Mouse (Mus musculus): ENCODE results near the gene Ccsap. TPM values are rescaled to one million over a fixed set of nuclear protein-coding genes. Genes with fewer than 3 reads are reported as not detected.
A peak's percentile ranks its signal among the peaks of the same experiment; 100 is the strongest.

The Ccsap gene
- polyA plus RNA-seq, 1 experiment, result 45.1 TPM

DNA sequence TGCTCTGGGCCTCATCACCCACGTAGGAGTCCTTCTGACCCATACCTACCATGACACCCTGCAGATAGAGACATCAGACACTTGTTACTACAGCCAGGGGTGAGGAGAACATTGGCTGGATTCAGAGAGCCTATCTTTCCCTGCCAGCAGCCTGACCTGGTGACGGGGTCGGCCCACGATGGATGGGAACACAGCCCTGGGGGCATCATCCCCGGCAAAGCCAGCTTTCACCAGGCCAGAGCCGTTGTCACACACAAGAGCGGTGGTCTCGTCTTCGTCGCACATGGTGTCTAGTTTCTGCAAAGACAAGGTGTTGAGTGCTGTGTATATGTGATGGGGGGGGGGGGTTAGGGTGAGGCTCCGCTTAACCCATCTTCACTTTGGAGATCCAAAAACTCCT lies 33.4 kb upstream of the Ccsap start:
- H3K4me1 ChIP-seq (ENCODE audit: control insufficient read depth, insufficient read depth, low read length), result peaks cover 3% of the 10 kb centered on the region; the same call in 1 of the 2 replicates
- H3K27ac ChIP-seq (ENCODE audit: insufficient read depth, low read length), result no peak overlapping the region
- no peak for TF ChIP-seq POLR2A (IDR thresholded peaks at IDR 0.05; ENCODE audit: extremely low read depth, insufficient read depth, low read length)
- no peak for TF ChIP-seq CTCF (IDR thresholded peaks at IDR 0.05; ENCODE audit: extremely low read depth, insufficient read depth, low read length)
- no peak overlapping the region for H3K4me3 ChIP-seq (ENCODE audit: insufficient read depth, low read length)

DNA sequence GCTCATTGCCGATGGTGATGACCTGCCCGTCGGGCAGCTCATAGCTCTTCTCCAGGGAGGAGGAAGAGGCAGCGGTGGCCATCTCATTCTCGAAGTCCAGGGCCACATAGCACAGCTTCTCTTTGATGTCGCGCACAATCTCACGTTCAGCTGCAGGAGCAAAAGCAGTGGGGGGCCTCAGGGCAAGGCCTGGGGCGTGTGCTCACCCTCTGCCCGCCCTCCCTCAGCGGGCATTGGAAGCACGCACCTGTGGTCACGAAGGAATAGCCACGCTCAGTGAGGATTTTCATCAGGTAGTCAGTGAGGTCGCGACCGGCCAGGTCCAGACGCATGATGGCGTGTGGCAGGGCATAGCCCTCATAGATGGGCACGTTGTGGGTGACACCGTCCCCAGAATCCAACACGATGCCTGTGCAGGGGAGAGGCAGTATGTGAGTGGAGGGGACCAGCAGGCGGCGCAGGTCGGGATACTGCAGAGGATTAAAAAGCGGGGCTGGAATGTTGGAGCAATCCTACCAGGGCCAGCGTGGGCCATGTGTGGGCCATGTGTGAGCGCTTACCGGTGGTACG lies 32.7 kb upstream of the Ccsap start:
- Histone ChIP-seq H3K4me1 (ENCODE audit: control insufficient read depth, insufficient read depth, low read length) (peaks cover 3% of the 10 kb centered on the region; the same call in 1 of the 2 replicates), H3K27ac (ENCODE audit: insufficient read depth, low read length) (peak overlapping the region; percentile 74), H3K4me3 (ENCODE audit: insufficient read depth, low read length) (peak overlapping the region; percentile 36)
- TF ChIP-seq POLR2A (IDR thresholded peaks at IDR 0.05; ENCODE audit: extremely low read depth, insufficient read depth, low read length) (no peak), CTCF (IDR thresholded peaks at IDR 0.05; ENCODE audit: extremely low read depth, insufficient read depth, low read length) (peak; percentile 34)

- Histone ChIP-seq H3K4me3 (ENCODE audit: insufficient read depth, low read length) (peak overlapping the region; percentile 36), H3K27ac (ENCODE audit: insufficient read depth, low read length) (peak overlapping the region; percentile 74), H3K4me1 (ENCODE audit: control insufficient read depth, insufficient read depth, low read length) (peaks cover 3% of the 10 kb centered on the region; the same call in 1 of the 2 replicates)
- TF ChIP-seq POLR2A (IDR thresholded peaks at IDR 0.05; ENCODE audit: extremely low read depth, insufficient read depth, low read length) (peak; percentile 97), CTCF (IDR thresholded peaks at IDR 0.05; ENCODE audit: extremely low read depth, insufficient read depth, low read length) (no peak)
Measured at GRCm38 (mm10) chr8:123891883-123892585, 32.0 kb upstream of the Ccsap start.

- peak overlapping the region; percentile 36; the same call in 1 of the 2 replicates for H3K4me3 ChIP-seq (ENCODE audit: insufficient read depth, low read length)
- TF ChIP-seq POLR2A (IDR thresholded peaks at IDR 0.05; ENCODE audit: extremely low read depth, insufficient read depth, low read length), result no peak
- TF ChIP-seq CTCF (IDR thresholded peaks at IDR 0.05; ENCODE audit: extremely low read depth, insufficient read depth, low read length), result no peak
- H3K27ac ChIP-seq (ENCODE audit: insufficient read depth, low read length), result peak overlapping the region; percentile 74; the same call in 1 of the 2 replicates
- H3K4me1 ChIP-seq (ENCODE audit: control insufficient read depth, insufficient read depth, low read length), result peaks cover 3% of the 10 kb centered on the region; the same call in 1 of the 2 replicates
Measured at GRCm38 (mm10) chr8:123891271-123891670, 31.3 kb upstream of the Ccsap start.

DNA sequence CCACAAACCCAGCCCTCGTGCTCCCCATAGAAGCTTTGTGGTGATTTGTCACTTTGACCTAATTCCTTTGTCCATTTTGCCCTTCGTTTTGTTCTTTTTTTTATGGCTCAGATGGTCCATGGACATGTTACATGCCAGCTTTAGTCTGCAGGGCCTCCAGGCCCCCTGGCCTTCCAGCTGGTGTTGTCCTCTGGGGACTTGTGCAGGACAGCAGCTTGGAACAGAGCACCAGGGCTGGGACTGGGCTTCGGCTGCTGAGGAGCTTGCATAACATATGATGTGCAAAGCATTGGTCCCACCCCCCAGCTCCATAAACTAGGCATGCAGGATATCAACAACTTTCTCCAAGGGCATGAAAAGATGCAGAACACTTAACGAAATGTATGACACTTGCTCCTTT lies 29.8 kb upstream of the Ccsap start:
- H3K4me3 ChIP-seq (ENCODE audit: insufficient read depth, low read length), result no peak overlapping the region
- TF ChIP-seq POLR2A (IDR thresholded peaks at IDR 0.05; ENCODE audit: extremely low read depth, insufficient read depth, low read length) (no peak), CTCF (IDR thresholded peaks at IDR 0.05; ENCODE audit: extremely low read depth, insufficient read depth, low read length) (no peak)
- H3K4me1 ChIP-seq (ENCODE audit: control insufficient read depth, insufficient read depth, low read length), result peaks cover 2% of the 10 kb centered on the region; the same call in 1 of the 2 replicates

GRCm38 (mm10) chr8:123887956-123888355 lies 27.9 kb upstream of the Ccsap start:
- no peak for TF ChIP-seq CTCF (IDR thresholded peaks at IDR 0.05; ENCODE audit: extremely low read depth, insufficient read depth, low read length)
- no peak for TF ChIP-seq POLR2A (IDR thresholded peaks at IDR 0.05; ENCODE audit: extremely low read depth, insufficient read depth, low read length)
- no peak overlapping the region for H3K27ac ChIP-seq (ENCODE audit: insufficient read depth, low read length)

More for the DNA sequence above, 29.8 kb upstream of the Ccsap start:
- no peak overlapping the region for H3K27ac ChIP-seq (ENCODE audit: insufficient read depth, low read length)

GRCm38 (mm10) chr8:123887163-123887562 lies 27.2 kb upstream of the Ccsap start:
- TF ChIP-seq POLR2A (IDR thresholded peaks at IDR 0.05; ENCODE audit: extremely low read depth, insufficient read depth, low read length) (no peak), CTCF (IDR thresholded peaks at IDR 0.05; ENCODE audit: extremely low read depth, insufficient read depth, low read length) (no peak)
- H3K27ac ChIP-seq (ENCODE audit: insufficient read depth, low read length), result no peak overlapping the region
- H3K4me1 ChIP-seq (ENCODE audit: control insufficient read depth, insufficient read depth, low read length), result peaks cover 7% of the 10 kb centered on the region
- H3K4me3 ChIP-seq (ENCODE audit: insufficient read depth, low read length), result no peak overlapping the region

More at GRCm38 (mm10) chr8:123887956-123888355, 27.9 kb upstream of the Ccsap start:
- Histone ChIP-seq H3K4me1 (ENCODE audit: control insufficient read depth, insufficient read depth, low read length) (peaks cover 7% of the 10 kb centered on the region), H3K4me3 (ENCODE audit: insufficient read depth, low read length) (no peak overlapping the region)

DNA sequence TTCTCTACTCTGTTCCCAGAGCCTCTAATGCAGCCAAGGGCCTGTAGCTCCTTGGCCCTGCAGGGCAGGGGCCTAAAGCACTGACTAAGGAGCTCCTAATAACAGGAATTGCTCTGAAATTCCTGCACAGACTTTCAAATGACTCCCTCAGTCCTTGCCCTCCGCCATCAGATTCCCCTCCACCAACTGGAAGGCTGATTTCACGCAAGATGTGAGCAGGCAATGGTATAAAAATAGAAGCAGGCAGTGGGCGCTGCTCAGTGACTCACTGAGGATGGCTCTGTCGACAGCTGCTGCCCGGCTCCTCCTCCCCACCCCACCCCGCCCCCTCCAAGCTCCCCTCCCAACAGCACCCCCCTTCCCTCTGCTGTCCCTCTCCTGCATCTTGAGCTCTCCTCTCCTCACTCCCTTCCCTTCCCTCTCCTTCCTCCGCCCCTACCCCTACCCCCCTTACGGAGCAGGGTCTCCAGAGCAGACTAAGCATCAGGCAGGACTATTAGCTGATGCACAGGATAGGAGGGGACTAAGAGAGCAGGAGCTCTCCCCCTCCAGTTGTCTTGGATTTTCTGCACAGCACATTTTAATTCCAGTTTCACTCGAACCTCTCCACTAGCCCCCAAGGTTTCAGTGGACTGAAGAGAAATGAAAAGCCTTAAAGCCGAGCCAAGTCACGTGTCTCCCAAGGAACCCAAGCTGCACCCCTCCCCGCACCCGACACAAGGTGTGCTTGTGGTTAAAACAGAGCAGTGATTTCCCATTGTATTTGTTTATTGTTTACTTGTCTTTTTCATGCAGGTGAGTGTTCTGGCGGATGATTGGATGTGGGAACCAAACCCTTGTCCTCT lies 24.9 kb upstream of the Ccsap start:
- Histone ChIP-seq H3K4me1 (ENCODE audit: control insufficient read depth, insufficient read depth, low read length) (peaks cover 13% of the 10 kb centered on the region), H3K27ac (ENCODE audit: insufficient read depth, low read length) (peak overlapping the region; percentile 92), H3K4me3 (ENCODE audit: insufficient read depth, low read length) (no peak overlapping the region)
- TF ChIP-seq POLR2A (IDR thresholded peaks at IDR 0.05; ENCODE audit: extremely low read depth, insufficient read depth, low read length) (peak; percentile 83), CTCF (IDR thresholded peaks at IDR 0.05; ENCODE audit: extremely low read depth, insufficient read depth, low read length) (no peak)

GRCm38 (mm10) chr8:123883094-123883493 lies 23.1 kb upstream of the Ccsap start:
- Histone ChIP-seq H3K4me1 (ENCODE audit: control insufficient read depth, insufficient read depth, low read length) (peaks cover 17% of the 10 kb centered on the region), H3K4me3 (ENCODE audit: insufficient read depth, low read length) (no peak overlapping the region), H3K27ac (ENCODE audit: insufficient read depth, low read length) (peak overlapping the region; percentile 92)
- TF ChIP-seq POLR2A (IDR thresholded peaks at IDR 0.05; ENCODE audit: extremely low read depth, insufficient read depth, low read length) (no peak), CTCF (IDR thresholded peaks at IDR 0.05; ENCODE audit: extremely low read depth, insufficient read depth, low read length) (no peak)
